In genomic region chr4:139310171-139310898, GRCm38 (mm10) we compare ENCODE assay signal across 8 mouse cellular contexts. TPM values are rescaled to one million over a fixed set of nuclear protein-coding genes. Genes with fewer than 3 reads are reported as not detected.
DNase-seq lines count a peak whose midpoint lies in the region; ATAC-seq lines count a peak whose summit lies in the region.

TSS of gene Pqlc2 (minus strand) at chr4:139310708.
TSS of gene Akr7a5 (plus strand) at chr4:139310744.

- H3K4me1 ChIP-seq in forebrain, embryonic 14.5 days (ENCODE audit: control insufficient read depth, insufficient read depth, low read length) = peaks cover 14% of the 10 kb centered on the region
- H3K4me1 ChIP-seq in neural tube, embryonic 15.5 days = peaks cover 35% of the 10 kb centered on the region

- DNase-seq in ES-CJ7 (ENCODE audit: low read depth, low spot score) = peak; percentile 93
- DNase-seq in cerebellum, adult 11 months = peak; percentile 99
- peak; percentile 97 for DNase-seq in forebrain, embryonic 14.5 days (ENCODE audit: low spot score)
- DNase-seq in heart, postnatal 14 days = peak; percentile 99 to 100
- peak; percentile 98 for DNase-seq in layer of hippocampus, adult 11-12 months (ENCODE audit: low spot score)
- DNase-seq in lung, adult 18-20 months = peak; percentile 96 to 97
- DNase-seq in testis, postnatal 14 days (ENCODE audit: low spot score) = peak; percentile 95

- intact Hi-C loops in heart, postnatal 14 days (cut with DNase I) = no loop called here

- peak within 1 kb of the TSS; percentile 95 for H3K4me2 ChIP-seq in forebrain, embryonic 14.5 days (ENCODE audit: low read length)
- H3K4me2 ChIP-seq in neural tube, embryonic 15.5 days = peak within 1 kb of the TSS; percentile 97

- H3K4me3 ChIP-seq in forebrain, embryonic 14.5 days (ENCODE audit: low read depth, low read length) = peak within 1 kb of the TSS; percentile 84
- peak within 1 kb of the TSS; percentile 98 for H3K4me3 ChIP-seq in neural tube, embryonic 15.5 days (replicated peaks)

- H3K9me3 ChIP-seq in forebrain, embryonic 14.5 days (replicated peaks; ENCODE audit: control insufficient read depth, low read length) = no peaks in the 10 kb centered on the region
- no peaks in the 10 kb centered on the region for H3K9me3 ChIP-seq in neural tube, embryonic 15.5 days (replicated peaks)

- WGBS in forebrain, embryonic 14.5 days = under 1% methylated on average over 54 of the region's 63 CpGs
- WGBS in neural tube, embryonic 15.5 days = under 1% methylated on average over 60 of the region's 63 CpGs

- H3K36me3 ChIP-seq in forebrain, embryonic 14.5 days (ENCODE audit: control insufficient read depth, insufficient read depth, low read length) = peaks cover 12% of the 10 kb centered on the region
- H3K36me3 ChIP-seq in neural tube, embryonic 15.5 days = peaks cover 18% of the 10 kb centered on the region

- H3K27me3 ChIP-seq in forebrain, embryonic 14.5 days (replicated peaks; ENCODE audit: control insufficient read depth, insufficient read depth, low read length) = no peaks in the 10 kb centered on the region
- no peaks in the 10 kb centered on the region for H3K27me3 ChIP-seq in neural tube, embryonic 15.5 days (replicated peaks)

- 0 out of 2 replicates have a peak within 1 kb of the TSS, but pooled peaks have one; percentile 33 for H3K27ac ChIP-seq in forebrain, embryonic 14.5 days (ENCODE audit: low read depth, low read length)
- peak within 1 kb of the TSS; percentile 82 for H3K27ac ChIP-seq in neural tube, embryonic 15.5 days (replicated peaks)

- ATAC-seq in forebrain, embryonic 14.5 days = peak; percentile 91
- peak; percentile 92 for ATAC-seq in neural tube, embryonic 15.5 days (ENCODE audit: low FRiP score)

- peak within 1 kb of the TSS; percentile 87 for H3K9ac ChIP-seq in forebrain, embryonic 14.5 days (ENCODE audit: low read length)
- H3K9ac ChIP-seq in neural tube, embryonic 15.5 days (replicated peaks) = peak within 1 kb of the TSS; percentile 97

RNA-seq across cellular contexts. Expression of gene Pqlc2, which starts in this region (rescaled TPM):
- polyA plus RNA-seq in forebrain, embryonic 14.5 days (2014; fragmentation: Nextera tagmentation; extraction: Ambion mirVana) = 8.9 and 10.5 TPM in 2 replicates
- 1 to 10 TPM; 7.1 to 8.4 TPM for total RNA-seq in heart, postnatal 14 days (2021)
- 14.0 and 14.1 TPM in 2 replicates for polyA plus RNA-seq in neural tube, embryonic 15.5 days (2015; fragmentation: Nextera tagmentation; extraction: Ambion mirVana)

RNA-seq across cellular contexts. Expression of gene Akr7a5, which starts in this region (rescaled TPM):
- polyA plus RNA-seq in forebrain, embryonic 14.5 days (2014; fragmentation: Nextera tagmentation; extraction: Ambion mirVana) = 56.6 and 59.4 TPM in 2 replicates
- total RNA-seq in heart, postnatal 14 days (2021) = 10 to 100 TPM; 35.6 to 39.4 TPM
- 64.4 and 78.1 TPM in 2 replicates for polyA plus RNA-seq in neural tube, embryonic 15.5 days (2015; fragmentation: Nextera tagmentation; extraction: Ambion mirVana)

Comparison
In these comparisons a context has a peak if more than half of its experiments do, and no peak if none do; other contexts are left out.
1. Peak in every context shown above with its lines: DNase-seq, ATAC-seq, H3K4me3 ChIP-seq and H3K27ac ChIP-seq.